Mouse (Mus musculus): ENCODE measurements around the gene Col11a2.

DNA sequence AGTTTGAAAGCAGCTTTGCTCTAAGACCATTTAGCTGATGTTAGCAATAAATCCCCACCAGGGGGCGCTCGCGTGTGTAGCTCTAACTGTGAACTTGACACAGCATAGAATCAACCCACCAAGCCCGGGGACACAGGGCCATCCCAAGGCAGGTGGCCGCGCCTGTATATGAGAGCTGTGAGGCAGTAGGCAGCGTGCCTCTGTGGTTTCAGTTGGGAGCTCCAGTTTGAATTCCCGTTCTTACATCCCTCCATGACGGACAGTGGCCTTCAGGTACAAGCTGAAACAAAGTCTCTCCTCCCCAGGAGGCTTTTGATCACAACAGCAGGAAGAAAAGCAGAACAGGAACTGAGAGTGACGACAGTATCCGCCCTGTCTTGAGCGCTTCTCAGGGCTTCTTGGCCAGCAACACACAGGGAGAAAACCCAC is 62.4 kb downstream of the Col11a2 start:
- no peak for TF ChIP-seq HCFC1 (IDR thresholded peaks at IDR 0.05; ENCODE audit: borderline replicate concordance, insufficient read depth, low read length)
- no peak for TF ChIP-seq ZNF384 (IDR thresholded peaks at IDR 0.05; ENCODE audit: low read depth, low read length)
- TF ChIP-seq MAFK (IDR thresholded peaks at IDR 0.05; ENCODE audit: insufficient read depth, low read depth, low read length), result peak; percentile 87
- no peak for TF ChIP-seq CHD2 (IDR thresholded peaks at IDR 0.05; ENCODE audit: low read depth, low read length)
